Mouse (Mus musculus) MEL (cell line): ENCODE data around the gene Bbof1. TPM values are rescaled to one million over a fixed set of nuclear protein-coding genes. Genes with fewer than 3 reads are reported as not detected.

Experiments used
- DNase-seq: peaks from one replicate; pipeline ENCODE4 v3.0.0; 2011; ENCODE audit warnings: low read depth, low spot score
- H3K27ac ChIP-seq: 2 replicates; pipeline ENCODE4 v1.5.1; 2012; ENCODE audit warnings: low read depth, mild to moderate bottlenecking, control low read depth, low read length, moderate library complexity; ENCODE audit not compliant: control insufficient read depth
- H3K27me3 ChIP-seq, 2 experiments: fragments of 150-350 bp in 1 of 2; sonication (generic) in 1 of 2; 2 replicates each; pipeline ENCODE4 v1.6.1; 2012; ENCODE audit warnings: low read length in 2 of 2, mild to moderate bottlenecking in 2 of 2, improper control_type of control experiment in 1 of 2, moderate library complexity in 1 of 2; ENCODE audit not compliant: insufficient read depth in 2 of 2, control insufficient read depth in 1 of 2
- H3K36me3 ChIP-seq, 2 experiments: 2 replicates each; pipeline ENCODE4 v1.6.1; 2012 to 2014; ENCODE audit warnings: low read length in 2 of 2, improper control_type of control experiment in 1 of 2, inconsistent platforms in 1 of 2, mild to moderate bottlenecking in 1 of 2; ENCODE audit not compliant: insufficient read depth in 2 of 2, control insufficient read depth in 1 of 2
- H3K4me1 ChIP-seq, 2 experiments: fragments of 150-350 bp in 1 of 2; sonication (generic) in 1 of 2; 2 replicates each; pipeline ENCODE4 v1.6.1; 2012; ENCODE audit warnings: low read length in 2 of 2, improper control_type of control experiment in 1 of 2, mild to moderate bottlenecking in 1 of 2; ENCODE audit not compliant: insufficient read depth in 2 of 2, control insufficient read depth in 1 of 2
- H3K4me3 ChIP-seq, 2 experiments: fragments of 150-350 bp in 1 of 2; sonication (generic) in 1 of 2; 2 replicates each; pipeline ENCODE4 v1.5.1; 2012; ENCODE audit warnings: low read depth in 2 of 2, low read length in 2 of 2, mild to moderate bottlenecking in 2 of 2, moderate library complexity in 2 of 2, control low read depth in 1 of 2, improper control_type of control experiment in 1 of 2; ENCODE audit not compliant: control insufficient read depth in 1 of 2, insufficient read depth in 1 of 2
- H3K79me2 ChIP-seq: 2 replicates; pipeline ENCODE4 v1.6.1; 2012; ENCODE audit warnings: mild to moderate bottlenecking, low read length, moderate library complexity; ENCODE audit not compliant: control insufficient read depth, poor library complexity, insufficient read depth
- H3K9ac ChIP-seq: 2 replicates; pipeline ENCODE4 v1.6.1; 2012; ENCODE audit warnings: low read depth, mild to moderate bottlenecking, control low read depth, low read length, moderate library complexity; ENCODE audit not compliant: control insufficient read depth, poor library complexity, severe bottlenecking
- H3K9me3 ChIP-seq: fragments of 150-350 bp; sonication (generic); replicated peaks from 2 replicates; pipeline ENCODE4 v1.6.1; 2012; ENCODE audit warnings: mild to moderate bottlenecking, low read length, improper control_type of control experiment, moderate library complexity; ENCODE audit not compliant: insufficient read depth
- BHLHE40 ChIP-seq: IDR thresholded peaks from 2 replicates; pipeline ENCODE4 v1.6.1; 2012; ENCODE audit warnings: low read depth, mild to moderate bottlenecking, inconsistent platforms, low read length, improper control_type of control experiment, borderline replicate concordance
- CHD2 ChIP-seq: IDR thresholded peaks from 2 replicates; pipeline ENCODE4 v1.6.1; 2011; ENCODE audit warnings: low read length, improper control_type of control experiment
- E2F4 ChIP-seq: IDR thresholded peaks from 2 replicates; pipeline ENCODE4 v1.6.1; 2011; ENCODE audit warnings: low read depth, low read length, improper control_type of control experiment, borderline replicate concordance
- ELF1 ChIP-seq: IDR thresholded peaks from 2 replicates; pipeline ENCODE4 v1.6.1; 2014; ENCODE audit warnings: low read depth, mild to moderate bottlenecking, inconsistent platforms, low read length, improper control_type of control experiment, moderate library complexity
- EP300 ChIP-seq, 2 experiments: IDR thresholded peaks; 2 replicates each; pipeline ENCODE4 v1.6.1; 2011; ENCODE audit warnings: improper control_type of control experiment in 2 of 2, low read length in 2 of 2, low read depth in 1 of 2, mild to moderate bottlenecking in 1 of 2
- HCFC1 ChIP-seq: IDR thresholded peaks from 2 replicates; pipeline ENCODE4 v1.6.1; 2012; ENCODE audit warnings: low read depth, mild to moderate bottlenecking, inconsistent platforms, low read length, improper control_type of control experiment, moderate library complexity
- MAFK ChIP-seq: IDR thresholded peaks from 2 replicates; pipeline ENCODE4 v1.6.1; 2011; ENCODE audit warnings: low read depth, mild to moderate bottlenecking, low read length, improper control_type of control experiment, borderline replicate concordance
- MAX ChIP-seq: IDR thresholded peaks from 2 replicates; pipeline ENCODE4 v1.6.1; 2011; ENCODE audit warnings: low read length, improper control_type of control experiment
- MAZ ChIP-seq: IDR thresholded peaks from 2 replicates; pipeline ENCODE4 v1.6.1; 2012; ENCODE audit warnings: low read depth, mild to moderate bottlenecking, inconsistent platforms, low read length, improper control_type of control experiment
- MXI1 ChIP-seq: IDR thresholded peaks from 2 replicates; pipeline ENCODE4 v1.6.1; 2011; ENCODE audit warnings: mild to moderate bottlenecking, low read depth, low read length, improper control_type of control experiment
- MYB ChIP-seq: IDR thresholded peaks from 2 replicates; pipeline ENCODE4 v1.6.1; 2011; ENCODE audit warnings: mild to moderate bottlenecking, low read depth, low read length, improper control_type of control experiment
- NELFE ChIP-seq: IDR thresholded peaks from 2 replicates; pipeline ENCODE4 v1.6.1; 2011; ENCODE audit warnings: low read depth, low read length, improper control_type of control experiment
- NRF1 ChIP-seq: IDR thresholded peaks from 2 replicates; pipeline ENCODE4 v1.6.1; 2014; ENCODE audit warnings: low read depth, mild to moderate bottlenecking, inconsistent platforms, low read length, improper control_type of control experiment, moderate library complexity; ENCODE audit not compliant: poor library complexity, insufficient read depth, severe bottlenecking
- POLR2A ChIP-seq, 2 experiments: IDR thresholded peaks; 2 replicates each; pipeline ENCODE4 v1.6.1; 2011 to 2012; ENCODE audit warnings: low read length in 2 of 2, mild to moderate bottlenecking in 2 of 2, control low read depth in 1 of 2, improper control_type of control experiment in 1 of 2, low read depth in 1 of 2, moderate library complexity in 1 of 2; ENCODE audit not compliant: control insufficient read depth in 1 of 2, insufficient read depth in 1 of 2, poor library complexity in 1 of 2
- POLR2AphosphoS2 ChIP-seq: IDR thresholded peaks from 2 replicates; pipeline ENCODE4 v1.6.1; 2011; ENCODE audit warnings: low read length, improper control_type of control experiment
- POLR2AphosphoS5 ChIP-seq: IDR thresholded peaks from 2 replicates; pipeline ENCODE4 v1.6.1; 2012; ENCODE audit warnings: low read depth, borderline replicate concordance, mild to moderate bottlenecking, inconsistent platforms, low read length, moderate library complexity, mixed read lengths
- RAD21 ChIP-seq: IDR thresholded peaks from 2 replicates; pipeline ENCODE4 v1.6.1; 2011; ENCODE audit warnings: mild to moderate bottlenecking, low read depth, low read length, improper control_type of control experiment
- SIN3A ChIP-seq: IDR thresholded peaks from 2 replicates; pipeline ENCODE4 v1.6.1; 2012; ENCODE audit warnings: low read length, improper control_type of control experiment, inconsistent platforms
- TBP ChIP-seq: IDR thresholded peaks from 2 replicates; pipeline ENCODE4 v1.8.0; 2011; ENCODE audit warnings: low read depth, low read length, improper control_type of control experiment
- TCF12 ChIP-seq: IDR thresholded peaks from 2 replicates; pipeline ENCODE4 v1.6.1; 2014; ENCODE audit warnings: low read depth, mild to moderate bottlenecking, inconsistent platforms, low read length, improper control_type of control experiment, moderate library complexity
- USF1 ChIP-seq: IDR thresholded peaks from 2 replicates; pipeline ENCODE4 v1.6.1; 2014; ENCODE audit warnings: low read depth, mild to moderate bottlenecking, inconsistent platforms, low read length, improper control_type of control experiment, moderate library complexity
- USF2 ChIP-seq, 2 experiments: IDR thresholded peaks; 2 replicates each; pipeline ENCODE4 v1.6.1; 2011 to 2012; ENCODE audit warnings: improper control_type of control experiment in 2 of 2, low read length in 2 of 2, borderline replicate concordance in 1 of 2, inconsistent platforms in 1 of 2, low read depth in 1 of 2, mild to moderate bottlenecking in 1 of 2; ENCODE audit not compliant: insufficient read depth in 1 of 2
- ZKSCAN1 ChIP-seq: IDR thresholded peaks from 2 replicates; pipeline ENCODE4 v1.6.1; 2012; ENCODE audit warnings: low read depth, mild to moderate bottlenecking, inconsistent platforms, low read length, improper control_type of control experiment, moderate library complexity
- ZMIZ1 ChIP-seq: IDR thresholded peaks from 2 replicates; pipeline ENCODE4 v1.6.1; 2012; ENCODE audit warnings: low read depth, mild to moderate bottlenecking, inconsistent platforms, low read length, improper control_type of control experiment, moderate library complexity
- polyA plus RNA-seq, 2 experiments: library from polyadenylated mRNA; stranded (reverse) in 1 of 2; unstranded in 1 of 2; fragments of >175 nt in 1 of 2; fragments of >200 nt in 1 of 2; gene quantifications; 2 replicates each; pipeline versions ENCODE4 v1.2.1 to v1.2.4; 2012; ENCODE audit warnings: low replicate concordance in 2 of 2, low read depth in 1 of 2; ENCODE audit not compliant: insufficient read length in 2 of 2, insufficient read depth in 1 of 2, missing spikeins in 1 of 2
- total RNA-seq: library from RNA; depleted of rRNA; stranded (reverse); fragments of 300-350 nt; gene quantifications from 2 replicates; pipeline ENCODE4 v1.2.3, GENCODE M21; 2012

Bbof1 gene
- total and polyA plus RNA-seq, 3 experiments = 0.81 to 1.3 TPM; not detected in 1

DNA sequence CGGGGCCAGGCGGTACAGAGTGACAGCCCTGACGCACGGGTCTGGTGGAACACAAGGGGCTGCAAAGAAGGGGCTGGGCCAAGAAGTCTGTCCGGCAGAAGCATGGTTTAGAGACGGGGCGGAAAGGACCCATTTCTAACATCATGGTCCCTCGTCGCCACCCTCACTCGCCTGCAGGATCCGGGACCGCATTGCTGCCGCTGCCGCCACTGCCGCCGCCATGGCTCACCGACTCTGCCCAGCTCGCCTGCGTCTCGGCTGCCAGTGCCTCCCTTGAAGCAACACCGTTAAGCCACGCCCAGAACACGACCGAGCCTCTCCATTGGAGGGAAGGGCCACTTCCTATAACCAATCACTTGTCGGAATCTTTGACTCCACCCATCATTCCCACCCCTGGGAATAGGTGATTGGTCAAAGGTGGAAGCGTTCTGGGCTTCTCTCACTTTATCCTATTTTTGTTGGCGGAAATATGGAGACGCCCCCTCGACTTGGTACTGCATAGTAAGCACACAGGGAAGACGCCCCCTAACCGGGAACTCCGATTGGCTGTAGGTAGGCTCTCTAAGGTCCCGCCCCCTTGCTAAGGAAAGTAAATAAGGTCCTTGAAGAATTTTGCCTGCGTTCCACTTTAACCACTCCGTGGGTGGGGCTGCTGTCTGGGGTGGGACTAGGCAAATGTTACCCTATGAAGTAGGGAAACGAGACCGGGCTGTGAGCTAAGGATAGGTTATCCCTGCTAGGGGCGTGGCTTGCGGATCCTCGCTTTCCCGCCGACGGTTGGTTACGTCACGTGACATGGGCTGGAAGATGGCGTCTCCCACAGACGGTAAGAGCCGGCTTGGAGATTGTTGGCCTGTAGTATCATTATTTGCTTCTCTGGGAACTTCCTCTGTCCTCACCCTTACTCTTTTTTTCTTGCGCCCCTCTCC lies 42.1 kb downstream of the Bbof1 start, which contains the start of the genes Aldh6a1 and Lin52:
TSS of gene Aldh6a1 (minus strand) at position 287 of the 929 bp plus-strand sequence.
TSS of gene Lin52 (plus strand) at position 705 of the 929 bp plus-strand sequence.
- peak; percentile 100 for DNase-seq
- H3K27ac ChIP-seq = peak within 1 kb of the TSS; percentile 78
- H3K36me3 ChIP-seq = peaks cover 0 to 17% of the 10 kb centered on the region in 2 experiments; a peak in 2 of 4 replicates
- peaks cover 3 to 12% of the 10 kb centered on the region in 2 experiments; a peak in 3 of 4 replicates for H3K4me1 ChIP-seq
- no peaks in the 10 kb centered on the region for H3K27me3 ChIP-seq
- H3K9ac ChIP-seq = peak within 1 kb of the TSS; percentile 87
- H3K79me2 ChIP-seq = peaks cover 13% of the 10 kb centered on the region
- peak; percentile 80 for TF ChIP-seq HCFC1
- TF ChIP-seq CHD2 = peak; percentile 62
- 0 out of 2 replicates have a peak, but pooled peaks have one; percentile 12 for TF ChIP-seq NRF1
- TF ChIP-seq POLR2AphosphoS2 = 0 out of 2 replicates have a peak, but pooled peaks have one; percentile 48
- TF ChIP-seq TBP = peak; percentile 77
- TF ChIP-seq ZMIZ1 = no peak; the same call in 1 of the 2 replicates
- no peak; the same call in 1 of the 2 replicates for TF ChIP-seq POLR2AphosphoS5
- TF ChIP-seq TCF12 = peak; percentile 60
- peak; percentile 70 to 80; a peak in 3 of 4 replicates for TF ChIP-seq POLR2A (IDR thresholded peaks at IDR 0.05; ENCODE audit: control insufficient read depth in 1 of 2, insufficient read depth in 1 of 2, low read depth in 1 of 2, low read length in 2 of 2, poor library complexity in 1 of 2)
- TF ChIP-seq ELF1 = peak; percentile 72
- TF ChIP-seq MAX = peak; percentile 84
- TF ChIP-seq MXI1 = peak; percentile 73
- TF ChIP-seq MAFK = no peak
- TF ChIP-seq MAZ = no peak
- peak; percentile 74 for TF ChIP-seq SIN3A
- peak; percentile 96 for TF ChIP-seq USF1
- peak; percentile 77 to 80 for TF ChIP-seq USF2 (IDR thresholded peaks at IDR 0.05; ENCODE audit: borderline replicate concordance in 1 of 2, insufficient read depth in 1 of 2, low read depth in 1 of 2, low read length in 2 of 2)
- TF ChIP-seq BHLHE40 = peak; percentile 77; the same call in 1 of the 2 replicates
- TF ChIP-seq RAD21 = no peak
- no peak for TF ChIP-seq EP300 (IDR thresholded peaks at IDR 0.05; ENCODE audit: low read depth in 1 of 2, low read length in 2 of 2)
- TF ChIP-seq MYB = peak; percentile 88
- TF ChIP-seq ZKSCAN1 = no peak
- peak; percentile 98 for TF ChIP-seq E2F4
- peak; percentile 60 for TF ChIP-seq NELFE
- TF ChIP-seq, all 39 proteins: peak for 17
- peak within 1 kb of the TSS; percentile 85 to 89 for H3K4me3 ChIP-seq
- H3K9me3 ChIP-seq = no peaks in the 10 kb centered on the region
